Mouse (Mus musculus) kidney, postnatal 10 days (tissue): Measurements from ENCODE around the gene Slc25a11.
A peak's percentile ranks its signal among the peaks of the same experiment; 100 is the strongest.

Source experiments
- DNase-seq: peaks from one replicate; pipeline ENCODE4 v3.0.0; 2021; ENCODE audit warnings: mixed read lengths

Slc25a11 gene

GRCm38 (mm10) chr11:70650322-70651175 lies 3.3 kb upstream of the Slc25a11 start:
- DNase-seq, result no peak

DNA sequence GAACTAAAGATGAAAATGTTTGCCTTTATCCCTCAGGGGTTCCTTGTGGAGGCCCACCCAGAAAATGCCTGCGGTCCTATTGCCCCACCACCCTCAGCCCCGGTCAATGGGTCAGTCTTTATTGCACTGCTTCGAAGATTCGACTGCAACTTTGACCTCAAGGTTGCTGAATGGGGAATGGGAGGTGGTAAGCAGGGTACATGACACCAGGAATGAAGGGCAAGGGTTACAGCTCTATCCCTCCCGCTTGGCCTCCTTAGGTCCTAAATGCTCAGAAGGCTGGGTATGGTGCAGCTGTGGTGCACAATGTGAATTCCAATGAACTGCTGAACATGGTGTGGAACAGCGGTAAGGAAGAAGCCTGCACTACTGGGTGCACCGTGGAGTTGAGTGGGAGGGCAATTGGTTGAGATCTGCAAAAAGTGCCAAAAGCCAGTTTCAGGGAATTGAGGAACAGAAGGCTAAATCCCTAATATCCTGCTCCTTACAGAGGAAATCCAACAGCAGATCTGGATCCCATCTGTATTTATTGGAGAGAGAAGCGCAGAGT lies 2.0 kb upstream of the Slc25a11 start:
- no peak for DNase-seq

GRCm38 (mm10) chr11:70648512-70648911 lies 1.2 kb upstream of the Slc25a11 start:
- no peak for DNase-seq

- DNase-seq, result peak; percentile 65
These were observed 589 bp upstream of the Slc25a11 start for GRCm38 (mm10) chr11:70647716-70648420.

DNA sequence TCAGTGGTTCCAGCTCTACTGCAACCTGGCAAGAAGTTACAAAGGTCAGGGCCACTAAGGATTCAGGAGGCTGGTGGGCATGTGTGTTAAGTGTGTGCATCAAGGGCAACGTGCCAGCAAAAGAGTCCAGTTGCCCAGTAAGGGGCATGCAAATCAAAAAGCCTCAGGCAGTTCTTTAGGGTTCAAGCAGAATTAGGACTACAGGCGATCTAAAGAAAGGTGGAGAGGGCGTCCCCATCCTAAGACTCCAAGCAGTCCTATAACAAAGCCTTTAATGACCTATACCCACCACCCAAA lies 1.1 kb downstream of the Slc25a11 start:
- DNase-seq, result peak; percentile 67

GRCm38 (mm10) chr11:70645461-70646258 lies 1.6 kb downstream of the Slc25a11 start:
- no peak for DNase-seq

- no peak for DNase-seq
These were observed 2.6 kb downstream of the Slc25a11 start for GRCm38 (mm10) chr11:70644564-70645103.

GRCm38 (mm10) chr11:70643051-70643450 lies 4.2 kb downstream of the Slc25a11 start:
- DNase-seq, result no peak

GRCm38 (mm10) chr11:70641241-70641640 lies 6.0 kb downstream of the Slc25a11 start:
- no peak for DNase-seq

DNA sequence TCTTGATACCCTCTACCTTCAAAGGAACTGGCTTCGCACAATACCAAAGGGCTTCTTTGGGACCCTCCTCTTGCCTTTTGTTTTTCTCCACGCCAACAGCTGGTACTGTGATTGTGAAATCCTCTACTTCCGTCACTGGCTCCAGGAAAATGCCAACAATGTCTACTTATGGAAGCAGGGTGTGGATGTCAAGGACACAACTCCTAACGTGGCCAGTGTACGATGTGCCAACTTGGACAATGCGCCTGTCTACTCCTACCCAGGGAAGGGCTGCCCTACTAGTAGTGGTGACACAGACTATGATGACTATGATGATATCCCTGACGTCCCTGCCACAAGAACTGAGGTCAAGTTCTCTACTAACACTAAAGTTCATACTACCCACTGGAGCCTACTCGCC lies 7.3 kb downstream of the Slc25a11 start:
- DNase-seq, result no peak

DNA sequence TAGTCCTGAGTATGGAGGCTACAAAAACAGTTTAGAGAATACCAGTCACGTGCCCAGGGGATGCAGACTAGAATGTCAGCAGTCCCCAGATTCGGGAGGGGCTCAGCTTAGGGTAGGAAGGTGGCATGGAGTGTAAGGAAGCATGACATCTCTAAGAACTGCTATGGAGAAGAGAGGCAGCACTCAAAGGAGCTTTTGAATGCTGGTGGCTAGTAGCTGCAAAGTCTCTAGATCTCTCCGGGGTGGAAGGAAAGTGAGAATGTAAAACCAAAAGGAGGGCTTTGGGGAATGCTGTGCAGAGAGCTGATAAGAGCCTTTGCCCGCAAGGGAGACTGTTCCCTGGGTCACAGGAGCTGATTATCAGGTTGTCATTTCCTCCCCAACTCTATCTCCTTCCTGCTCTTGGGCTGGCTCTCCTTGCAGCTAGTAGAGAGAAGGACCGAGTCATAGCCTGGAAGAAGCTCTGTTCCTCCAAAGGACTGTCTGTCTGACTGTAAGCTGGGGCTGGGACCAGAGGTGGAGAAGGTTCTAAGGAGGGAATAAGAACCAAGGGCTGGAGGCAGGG lies 8.5 kb downstream of the Slc25a11 start, which contains the start of gene Gp1ba:
Gp1ba (plus strand) TSS at position 409 of the 565 bp plus-strand sequence.
- no peak for DNase-seq

DNA sequence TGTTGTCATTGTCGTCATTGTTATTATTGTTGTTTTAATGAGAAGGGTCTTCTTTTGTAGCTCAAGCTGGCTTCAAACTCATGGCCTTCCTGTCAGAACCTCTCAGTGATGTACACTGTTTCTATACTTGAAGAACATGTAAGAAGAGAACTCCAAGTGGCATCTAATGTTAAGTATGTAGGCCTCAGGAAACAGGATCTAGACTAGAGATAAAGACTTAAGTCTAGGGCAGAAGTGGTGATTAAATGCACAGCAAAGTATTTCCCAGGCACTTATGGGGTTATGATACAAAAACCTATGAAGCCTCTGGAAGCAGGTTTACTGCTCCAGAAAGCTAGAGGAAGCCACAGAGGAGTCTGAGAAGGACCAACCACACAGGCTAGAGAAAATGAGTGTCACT lies 9.0 kb downstream of the Slc25a11 start:
- DNase-seq, result no peak

DNA sequence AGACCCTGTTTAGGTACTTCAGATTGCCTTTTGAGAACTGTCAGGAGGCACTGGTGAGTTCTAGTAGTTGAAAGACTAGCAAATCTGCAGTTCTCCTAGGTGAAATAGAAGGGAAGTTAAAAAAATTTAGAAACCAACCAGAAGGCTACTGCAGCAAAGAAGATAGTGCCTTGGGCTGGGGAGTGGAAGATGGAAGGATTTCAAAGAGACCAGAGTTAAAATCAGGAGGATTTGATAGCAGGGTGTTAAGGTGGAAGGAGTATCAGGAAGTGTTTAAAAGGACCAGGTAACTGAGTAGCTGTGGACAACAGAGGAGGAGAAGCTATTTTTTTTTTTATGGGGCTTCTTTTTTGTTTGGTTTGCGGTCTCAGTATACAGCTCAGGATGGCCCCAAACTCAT lies 9.5 kb downstream of the Slc25a11 start:
- no peak for DNase-seq

- DNase-seq, result no peak
These were observed 11.7 kb downstream of the Slc25a11 start for GRCm38 (mm10) chr11:70635601-70636000.

- DNase-seq, result peak; percentile 51
These were observed 17.1 kb downstream of the Slc25a11 start for GRCm38 (mm10) chr11:70630129-70630528.

- DNase-seq, result peak; percentile 28
These were observed 17.7 kb downstream of the Slc25a11 start for GRCm38 (mm10) chr11:70629557-70629956.

- DNase-seq, result no peak
These were observed 18.8 kb downstream of the Slc25a11 start for GRCm38 (mm10) chr11:70628431-70628830.

DNA sequence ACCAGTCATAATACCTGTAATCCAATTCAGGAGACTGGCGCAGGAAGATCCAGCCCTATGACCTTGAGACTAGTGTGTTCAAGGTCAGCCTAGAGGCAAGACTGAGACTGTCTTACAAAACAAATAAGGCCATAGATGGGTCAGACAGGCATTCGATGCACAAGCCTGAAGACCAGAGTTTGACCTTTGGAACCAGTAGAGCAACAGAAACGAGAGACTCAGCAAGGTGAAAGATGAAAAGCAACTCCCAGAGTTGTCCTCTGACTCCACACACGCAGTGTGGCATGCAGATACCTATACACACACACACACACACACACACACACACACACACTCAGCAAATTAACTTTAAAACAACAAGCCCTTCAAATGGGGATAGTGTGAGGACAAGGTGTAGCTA lies 20.4 kb downstream of the Slc25a11 start:
- peak; percentile 26 for DNase-seq

DNA sequence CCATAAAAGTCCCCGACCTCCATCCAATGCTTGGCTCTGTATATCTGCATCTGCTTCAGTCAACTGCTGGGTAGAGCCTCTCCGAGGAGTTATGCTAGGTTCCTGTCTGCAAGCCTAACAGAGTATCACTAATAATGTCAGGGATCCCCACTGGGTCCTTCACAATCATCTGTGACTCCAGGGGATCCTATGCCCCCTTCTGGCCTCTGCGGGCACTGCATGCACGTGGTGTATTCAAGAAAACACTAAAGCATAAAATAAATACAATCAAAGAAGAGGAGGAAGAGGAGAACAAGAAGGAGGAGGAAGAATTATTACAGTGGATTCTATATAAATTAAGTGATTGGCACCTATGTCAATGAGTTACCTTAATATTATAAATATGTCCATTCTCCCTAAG lies 21.8 kb downstream of the Slc25a11 start:
- DNase-seq, result peak; percentile 79

DNA sequence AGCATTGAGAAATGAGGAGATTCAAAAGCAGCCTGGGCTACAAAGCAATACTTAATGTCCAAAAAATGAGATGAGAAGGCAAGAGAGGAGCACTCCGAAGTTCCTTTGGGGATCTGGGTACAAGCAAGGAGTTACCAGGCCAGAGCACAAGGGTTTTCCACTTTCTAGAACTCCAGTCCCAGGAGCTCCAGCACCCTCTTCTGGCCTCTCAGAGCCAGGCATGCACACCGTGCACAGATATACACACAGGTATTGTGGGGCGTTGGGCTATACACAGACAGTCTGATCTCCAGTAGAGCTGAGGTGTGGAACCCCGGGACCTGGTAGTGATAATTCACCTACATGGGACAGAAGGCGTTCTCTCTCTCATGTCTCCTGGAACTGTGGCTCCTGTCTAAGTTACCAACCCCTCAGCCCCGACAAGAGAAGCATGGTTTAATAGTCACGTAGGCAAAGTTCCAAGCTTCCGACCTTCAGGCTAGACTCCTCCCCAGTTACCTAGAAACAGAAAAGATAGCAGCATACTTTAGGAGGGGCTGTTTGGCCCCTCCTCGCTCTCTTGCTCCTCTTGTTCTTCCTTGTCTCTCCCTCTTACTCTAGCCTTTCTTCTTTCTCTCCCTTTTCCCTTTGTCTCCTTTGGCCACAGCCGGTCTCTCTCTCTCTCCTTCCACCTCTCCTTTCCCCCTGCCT lies 24.1 kb downstream of the Slc25a11 start:
- DNase-seq, result no peak

GRCm38 (mm10) chr11:70621972-70622814 lies 25.1 kb downstream of the Slc25a11 start:
- DNase-seq, result no peak
